Mouse (Mus musculus) hindbrain, embryonic 10.5 days (tissue): ENCODE results near the gene Espnl. TPM values are rescaled to one million over a fixed set of nuclear protein-coding genes. Genes with fewer than 3 reads are reported as not detected.
A peak's percentile ranks its signal among the peaks of the same experiment; 100 is the strongest.

Experiments
- DNase-seq: peaks from one replicate; pipeline ENCODE4 v3.0.0-alpha.2; 2017; ENCODE audit warnings: low spot score
- H3K27ac ChIP-seq: fragments of 300-500 bp; sonication (generic); 2 replicates; pipeline ENCODE4 v1.5.1; 2016; ENCODE audit warnings: mild to moderate bottlenecking, moderate library complexity
- H3K27me3 ChIP-seq: fragments of 300-500 bp; sonication (generic); 2 replicates; pipeline ENCODE4 v1.6.1; 2016; ENCODE audit warnings: mild to moderate bottlenecking; ENCODE audit not compliant: poor library complexity, insufficient read depth, severe bottlenecking
- H3K36me3 ChIP-seq: fragments of 300-500 bp; sonication (generic); 2 replicates; pipeline ENCODE4 v1.6.1; 2016; ENCODE audit warnings: mild to moderate bottlenecking, moderate library complexity
- H3K4me1 ChIP-seq: fragments of 300-500 bp; sonication (generic); replicated peaks from 2 replicates; pipeline ENCODE4 v1.6.1; 2016; ENCODE audit warnings: mild to moderate bottlenecking
- H3K4me3 ChIP-seq: fragments of 300-500 bp; sonication (generic); 2 replicates; pipeline ENCODE4 v1.5.1; 2016; ENCODE audit warnings: mild to moderate bottlenecking, moderate library complexity
- H3K9me3 ChIP-seq: fragments of 300-500 bp; sonication (generic); 2 replicates; pipeline ENCODE4 v1.6.1; 2016; ENCODE audit warnings: mild to moderate bottlenecking, moderate library complexity
- WGBS: fragments of 180-500 bp; shearing (Covaris S2); methylation state at CpG from one replicate; pipeline ENCODE4 v1.1.7; 2016; 5-methylcytosine and 5-hydroxymethylcytosine counted together
- polyA plus RNA-seq: library from polyadenylated mRNA; unstranded; fragments of >200 nt; fragmentation: Nextera tagmentation; extraction: Ambion mirVana; gene quantifications from 2 replicates; pipeline ENCODE4 v1.2.1, GENCODE M21; 2016

Gene Espnl
- polyA plus RNA-seq, 1 experiment from 2014 or later: 0.05 TPM

- Histone ChIP-seq H3K27ac (no peak overlapping the region), H3K4me1 (peaks cover 8% of the 10 kb centered on the region), H3K36me3 (no peaks in the 10 kb centered on the region), H3K9me3 (no peaks in the 10 kb centered on the region), H3K27me3 (no peaks in the 10 kb centered on the region), H3K4me3 (no peak overlapping the region)
- no peak for DNase-seq
These were observed 11.7 kb downstream of the Espnl start for GRCm38 (mm10) chr1:91333582-91333981.

- DNase-seq: no peak
- WGBS: 88% methylated on average over 7 of the region's 7 CpGs
- Histone ChIP-seq H3K27me3 (peaks cover 14% of the 10 kb centered on the region), H3K36me3 (no peaks in the 10 kb centered on the region), H3K9me3 (no peaks in the 10 kb centered on the region), H3K4me1 (peaks cover 10% of the 10 kb centered on the region), H3K27ac (no peak overlapping the region), H3K4me3 (no peak overlapping the region)
These were observed 15.5 kb downstream of the Espnl start for GRCm38 (mm10) chr1:91337355-91337754.

- Histone ChIP-seq H3K4me1 (peaks cover 24% of the 10 kb centered on the region), H3K9me3 (no peaks in the 10 kb centered on the region), H3K27ac (no peak overlapping the region), H3K4me3 (no peak overlapping the region), H3K27me3 (peaks cover 61% of the 10 kb centered on the region), H3K36me3 (no peaks in the 10 kb centered on the region)
- 85% methylated on average over 3 of the region's 3 CpGs for WGBS
- no peak for DNase-seq
These were observed 22.1 kb downstream of the Espnl start for GRCm38 (mm10) chr1:91344001-91344400.

GRCm38 (mm10) chr1:91344921-91345685 lies 23.2 kb downstream of the Espnl start:
- Histone ChIP-seq H3K27ac (peak overlapping the region; percentile 40; the same call in 1 of the 2 replicates), H3K4me1 (peaks cover 24% of the 10 kb centered on the region), H3K4me3 (peak overlapping the region; percentile 48), H3K9me3 (no peaks in the 10 kb centered on the region), H3K36me3 (no peaks in the 10 kb centered on the region), H3K27me3 (peaks cover 60% of the 10 kb centered on the region)
- DNase-seq: peak; percentile 38
- WGBS: 3% methylated on average over 68 of the region's 68 CpGs

- Histone ChIP-seq H3K36me3 (no peaks in the 10 kb centered on the region), H3K27ac (no peak overlapping the region), H3K4me3 (no peak overlapping the region), H3K4me1 (peaks cover 34% of the 10 kb centered on the region), H3K27me3 (peaks cover 52% of the 10 kb centered on the region), H3K9me3 (no peaks in the 10 kb centered on the region)
- peak; percentile 72 for DNase-seq
- 41% methylated on average over 3 of the region's 3 CpGs for WGBS
These were observed 25.0 kb downstream of the Espnl start for GRCm38 (mm10) chr1:91346892-91347291.

GRCm38 (mm10) chr1:91350841-91351240 lies 29.0 kb downstream of the Espnl start, which contains the start of gene Klhl30:
Klhl30 (plus strand) TSS chr1:91351016.
- Histone ChIP-seq H3K9me3 (no peaks in the 10 kb centered on the region), H3K27ac (no peak within 1 kb of the TSS), H3K36me3 (no peaks in the 10 kb centered on the region), H3K4me3 (no peak within 1 kb of the TSS), H3K4me1 (peaks cover 11% of the 10 kb centered on the region; the same call in 1 of the 2 replicates), H3K27me3 (peaks cover 12% of the 10 kb centered on the region)
- no peak for DNase-seq
- 56% methylated on average over 4 of the region's 4 CpGs for WGBS

- no peak overlapping the region for H3K4me3 ChIP-seq
- DNase-seq: no peak
- H3K4me1 ChIP-seq: peaks cover 11% of the 10 kb centered on the region; the same call in 1 of the 2 replicates
- no peaks in the 10 kb centered on the region for H3K9me3 ChIP-seq
- peaks cover 8% of the 10 kb centered on the region for H3K27me3 ChIP-seq
- WGBS: 81% methylated on average over 3 of the region's 3 CpGs
- H3K36me3 ChIP-seq: no peaks in the 10 kb centered on the region
- H3K27ac ChIP-seq: no peak overlapping the region
These were observed 29.4 kb downstream of the Espnl start for GRCm38 (mm10) chr1:91351249-91351648.

- Histone ChIP-seq H3K27ac (no peak overlapping the region), H3K9me3 (no peaks in the 10 kb centered on the region), H3K36me3 (no peaks in the 10 kb centered on the region), H3K27me3 (no peaks in the 10 kb centered on the region), H3K4me1 (peaks cover 11% of the 10 kb centered on the region; the same call in 1 of the 2 replicates), H3K4me3 (no peak overlapping the region)
- no peak for DNase-seq
- 85% methylated on average over 2 of the region's 2 CpGs for WGBS
These were observed 30.4 kb downstream of the Espnl start for GRCm38 (mm10) chr1:91352277-91352676.

GRCm38 (mm10) chr1:91356105-91356504 lies 34.2 kb downstream of the Espnl start:
- no peak for DNase-seq
- Histone ChIP-seq H3K27ac (no peak overlapping the region), H3K27me3 (no peaks in the 10 kb centered on the region), H3K4me1 (peaks cover 11% of the 10 kb centered on the region; the same call in 1 of the 2 replicates), H3K4me3 (no peak overlapping the region), H3K9me3 (no peaks in the 10 kb centered on the region), H3K36me3 (no peaks in the 10 kb centered on the region)
- WGBS: 90% methylated on average over 11 of the region's 11 CpGs

- no peak for DNase-seq
- Histone ChIP-seq H3K27me3 (peaks cover 21% of the 10 kb centered on the region), H3K27ac (no peak overlapping the region), H3K4me3 (no peak overlapping the region), H3K9me3 (peaks cover 14% of the 10 kb centered on the region; the same call in 1 of the 2 replicates), H3K36me3 (no peaks in the 10 kb centered on the region), H3K4me1 (peaks cover 19% of the 10 kb centered on the region)
- 79% methylated on average over 5 of the region's 5 CpGs for WGBS
These were observed 40.2 kb downstream of the Espnl start for GRCm38 (mm10) chr1:91362113-91362512.

- Histone ChIP-seq H3K36me3 (peaks cover 16% of the 10 kb centered on the region), H3K9me3 (peaks cover 14% of the 10 kb centered on the region; the same call in 1 of the 2 replicates), H3K27me3 (peaks cover 34% of the 10 kb centered on the region), H3K4me1 (peaks cover 20% of the 10 kb centered on the region), H3K4me3 (no peak overlapping the region), H3K27ac (no peak overlapping the region)
- 90% methylated on average over 16 of the region's 16 CpGs for WGBS
- no peak for DNase-seq
These were observed 43.2 kb downstream of the Espnl start for GRCm38 (mm10) chr1:91364822-91365644.

GRCm38 (mm10) chr1:91365816-91366214 lies 43.9 kb downstream of the Espnl start:
- peaks cover 14% of the 10 kb centered on the region; the same call in 1 of the 2 replicates for H3K9me3 ChIP-seq
- peaks cover 34% of the 10 kb centered on the region for H3K27me3 ChIP-seq
- H3K27ac ChIP-seq: peak overlapping the region; percentile 84; the same call in 1 of the 2 replicates
- 26% methylated on average over 8 of the region's 8 CpGs for WGBS
- peaks cover 20% of the 10 kb centered on the region for H3K4me1 ChIP-seq
- DNase-seq: no peak
- peaks cover 23% of the 10 kb centered on the region for H3K36me3 ChIP-seq
- peak overlapping the region; percentile 61 for H3K4me3 ChIP-seq
